Mouse (Mus musculus) liver, embryonic 11.5 days (tissue): ENCODE measurements around the gene Eif3j1. TPM values are rescaled to one million over a fixed set of nuclear protein-coding genes. Genes with fewer than 3 reads are reported as not detected.
A peak's percentile ranks its signal among the peaks of the same experiment; 100 is the strongest.
"Not testable (repeated sequence)": the region's sequence is repeated elsewhere in the genome, so short reads cannot be mapped to it uniquely, and the experiment has no call there.

Source experiments
- ATAC-seq: fragments of 200-750 bp; cut with Nextera tagmentation; replicated peaks from 2 replicates; pipeline ENCODE4 v1.8.0; 2017; ENCODE audit warnings: moderate number of reproducible peaks, mild to moderate bottlenecking, moderate TSS enrichment, moderate library complexity; ENCODE audit not compliant: low FRiP score
- DNase-seq: peaks from one replicate; pipeline ENCODE4 v3.0.0-alpha.2; 2017; ENCODE audit warnings: low spot score
- H3K27ac ChIP-seq: fragments of 300-500 bp; sonication (generic); 2 replicates; pipeline ENCODE4 v1.5.1; 2014; ENCODE audit warnings: mild to moderate bottlenecking, low read depth, low read length, control low read depth
- H3K27me3 ChIP-seq: fragments of 300-500 bp; sonication (generic); replicated peaks from 2 replicates; pipeline ENCODE4 v1.6.1; 2014; ENCODE audit warnings: low read length, mixed read lengths; ENCODE audit not compliant: control insufficient read depth, insufficient read depth
- H3K36me3 ChIP-seq: fragments of 300-500 bp; sonication (generic); 2 replicates; pipeline ENCODE4 v1.6.1; 2014; ENCODE audit warnings: mild to moderate bottlenecking, low read length, moderate library complexity, mixed read lengths; ENCODE audit not compliant: control insufficient read depth, insufficient read depth
- H3K4me1 ChIP-seq: fragments of 300-500 bp; sonication (generic); replicated peaks from 2 replicates; pipeline ENCODE4 v1.6.1; 2014; ENCODE audit warnings: low read length, mixed read lengths; ENCODE audit not compliant: control insufficient read depth, insufficient read depth
- H3K4me2 ChIP-seq: fragments of 300-500 bp; sonication (generic); 2 replicates; pipeline ENCODE4 v1.6.1; 2014; ENCODE audit warnings: mild to moderate bottlenecking, control low read depth, moderate library complexity
- H3K4me3 ChIP-seq: fragments of 300-500 bp; sonication (generic); 2 replicates; pipeline ENCODE4 v1.5.1; 2014; ENCODE audit warnings: low read depth, low read length, control low read depth
- H3K9ac ChIP-seq: fragments of 300-500 bp; sonication (generic); 2 replicates; pipeline ENCODE4 v1.6.1; 2014; ENCODE audit warnings: low read depth, low read length, control low read depth
- H3K9me3 ChIP-seq: fragments of 300-500 bp; sonication (generic); 2 replicates; pipeline ENCODE4 v1.6.1; 2016; ENCODE audit warnings: low read length, inconsistent platforms, mixed read lengths; ENCODE audit not compliant: control insufficient read depth
- WGBS: fragments of 180-500 bp; shearing (Covaris S2); extraction: QIAGEN DNeasy Blood & Tissue Kit; methylation state at CpG from one replicate; pipeline ENCODE4 v1.1.7; 2014; 5-methylcytosine and 5-hydroxymethylcytosine counted together
- microRNA-seq: library from miRNA; unstranded; fragments of <30 nt; microRNA quantifications from one replicate; pipeline ENCODE4, GENCODE M21; 2017; ENCODE audit warnings: borderline number of aligned reads
- polyA plus RNA-seq: library from polyadenylated mRNA; unstranded; fragments of >200 nt; fragmentation: Nextera tagmentation; extraction: Ambion mirVana; gene quantifications from 2 replicates; pipeline ENCODE4 v1.2.1, GENCODE M21; 2014

Eif3j1 gene
- polyA plus RNA-seq, 1 experiment from 2014 or later: 17.9 TPM

- Histone ChIP-seq H3K9ac (no peak overlapping the region), H3K4me2 (no peak overlapping the region), H3K9me3 (no peaks in the 10 kb centered on the region), H3K4me1 (0 out of 2 replicates have a peak, but pooled peaks cover 3% of the 10 kb centered on the region), H3K27ac (no peak overlapping the region), H3K4me3 (no peak overlapping the region), H3K27me3 (no peaks in the 10 kb centered on the region), H3K36me3 (peaks cover 14% of the 10 kb centered on the region; the same call in 1 of the 2 replicates)
- DNase-seq: no peak
- peak; percentile 49 for ATAC-seq
- WGBS: 75% methylated on average over 7 of the region's 7 CpGs
These were observed 53.5 kb downstream of the Eif3j1 start for GRCm38 (mm10) chr2:122081728-122082456.

- Histone ChIP-seq H3K36me3 (peaks cover 15% of the 10 kb centered on the region; the same call in 1 of the 2 replicates), H3K9me3 (no peaks in the 10 kb centered on the region), H3K9ac (no peak overlapping the region), H3K27me3 (no peaks in the 10 kb centered on the region), H3K4me3 (no peak overlapping the region), H3K4me2 (no peak overlapping the region), H3K4me1 (0 out of 2 replicates have a peak, but pooled peaks cover 3% of the 10 kb centered on the region), H3K27ac (no peak overlapping the region)
- ATAC-seq (no peak), DNase-seq (no peak)
- 83% methylated on average over 4 of the region's 4 CpGs for WGBS
These were observed 58.1 kb downstream of the Eif3j1 start for GRCm38 (mm10) chr2:122086446-122086845.

- DNase-seq: no peak
- Histone ChIP-seq H3K4me2 (no peak overlapping the region), H3K9me3 (no peaks in the 10 kb centered on the region), H3K4me1 (no peaks in the 10 kb centered on the region), H3K4me3 (no peak overlapping the region), H3K36me3 (peaks cover 13% of the 10 kb centered on the region; the same call in 1 of the 2 replicates), H3K27me3 (no peaks in the 10 kb centered on the region), H3K9ac (no peak overlapping the region), H3K27ac (no peak overlapping the region)
- 92% methylated on average over 4 of the region's 4 CpGs for WGBS
- no peak for ATAC-seq
These were observed 65.5 kb downstream of the Eif3j1 start for GRCm38 (mm10) chr2:122093844-122094243.

GRCm38 (mm10) chr2:122097686-122098085, 69.3 kb downstream of the Eif3j1 start:
- peaks cover 12% of the 10 kb centered on the region; the same call in 1 of the 2 replicates for H3K36me3 ChIP-seq
- ATAC-seq, H3K4me3 ChIP-seq: not testable (repeated sequence)

GRCm38 (mm10) chr2:122102070-122102469, 73.7 kb downstream of the Eif3j1 start:
- Histone ChIP-seq H3K9me3 (no peaks in the 10 kb centered on the region), H3K36me3 (peaks cover 10% of the 10 kb centered on the region; the same call in 1 of the 2 replicates), H3K4me3 (no peak overlapping the region), H3K27me3 (no peaks in the 10 kb centered on the region), H3K4me1 (no peaks in the 10 kb centered on the region), H3K4me2 (no peak overlapping the region), H3K27ac (no peak overlapping the region), H3K9ac (no peak overlapping the region)
- peak; percentile 58; the same call in 1 of the 2 replicates for ATAC-seq
- DNase-seq: no peak

More at GRCm38 (mm10) chr2:122097686-122098085, 69.3 kb downstream of the Eif3j1 start:
- not testable (repeated sequence) for H3K27ac ChIP-seq, H3K4me2 ChIP-seq, H3K9ac ChIP-seq, H3K27me3 ChIP-seq, H3K4me1 ChIP-seq, DNase-seq, H3K9me3 ChIP-seq
- 81% methylated on average over 5 of the region's 5 CpGs for WGBS

Small RNA genes within 50 kb of the gene (microRNA-seq; reads per million reads assigned to microRNA genes)
- gene Gm47314: not detected

Other genes starting within 250 kb of the Eif3j1 start
- 0.55 and 0.96 TPM in 2 replicates for gene Frmd5, start 221.5 kb upstream of the Eif3j1 start, polyA plus RNA-seq
- gene Casc4, start 161.6 kb upstream of the Eif3j1 start, polyA plus RNA-seq: 20.4 and 21.6 TPM in 2 replicates
- gene Ctdspl2, start 72.5 kb upstream of the Eif3j1 start, polyA plus RNA-seq: 42.1 and 42.6 TPM in 2 replicates
- 0.10 TPM in 2 replicates for gene Mageb3, start 72.5 kb upstream of the Eif3j1 start, polyA plus RNA-seq
- 9.3 and 9.8 TPM in 2 replicates for gene Spg11, start 89.8 kb downstream of the Eif3j1 start, polyA plus RNA-seq
- gene B2m, start 119.1 kb downstream of the Eif3j1 start, polyA plus RNA-seq: 311 and 321 TPM in 2 replicates
- 0.17 TPM in 1 of 2 replicates, not detected in the other for gene Trim69, start 132.2 kb downstream of the Eif3j1 start, polyA plus RNA-seq
- gene Patl2, start 157.6 kb downstream of the Eif3j1 start, polyA plus RNA-seq: 0.15 TPM in 1 of 2 replicates, not detected in the other
- not detected in 2 replicates for gene Terb2, start 157.7 kb downstream of the Eif3j1 start, polyA plus RNA-seq
- gene Sord, start 206.2 kb downstream of the Eif3j1 start, polyA plus RNA-seq: 172 and 180 TPM in 2 replicates